Mouse (Mus musculus) embryonic facial prominence, embryonic 10.5 days (tissue): ENCODE results near the gene Abcc6. TPM values are rescaled to one million over a fixed set of nuclear protein-coding genes. Genes with fewer than 3 reads are reported as not detected.

Source experiments
- DNase-seq: peaks from one replicate; pipeline ENCODE4 v3.0.0-alpha.2; 2017; ENCODE audit warnings: low spot score
- H3K27ac ChIP-seq: fragments of 300-500 bp; sonication (generic); replicated peaks from 2 replicates; pipeline ENCODE4 v1.5.1; 2016; ENCODE audit warnings: mild to moderate bottlenecking
- H3K27me3 ChIP-seq: fragments of 300-500 bp; sonication (generic); replicated peaks from 2 replicates; pipeline ENCODE4 v1.6.1; 2016; ENCODE audit warnings: low read depth, mild to moderate bottlenecking; ENCODE audit not compliant: poor library complexity, severe bottlenecking
- H3K36me3 ChIP-seq: fragments of 300-500 bp; sonication (generic); replicated peaks from 2 replicates; pipeline ENCODE4 v1.6.1; 2016; ENCODE audit warnings: mild to moderate bottlenecking, moderate library complexity
- H3K4me1 ChIP-seq: fragments of 300-500 bp; sonication (generic); 2 replicates; pipeline ENCODE4 v1.6.1; 2016
- H3K4me3 ChIP-seq: fragments of 300-500 bp; sonication (generic); 2 replicates; pipeline ENCODE4 v1.5.1; 2016; ENCODE audit warnings: mild to moderate bottlenecking, moderate library complexity
- H3K9me3 ChIP-seq: fragments of 300-500 bp; sonication (generic); 2 replicates; pipeline ENCODE4 v1.6.1; 2016; ENCODE audit warnings: mild to moderate bottlenecking
- WGBS: fragments of 180-500 bp; shearing (Covaris S2); methylation state at CpG from one replicate; pipeline ENCODE4 v1.1.7; 2016; 5-methylcytosine and 5-hydroxymethylcytosine counted together
- polyA plus RNA-seq: library from polyadenylated mRNA; unstranded; fragments of >200 nt; fragmentation: Nextera tagmentation; extraction: Ambion mirVana; gene quantifications from 2 replicates; pipeline ENCODE4 v1.2.1, GENCODE M21; 2016

The Abcc6 gene
- polyA plus RNA-seq, 1 experiment from 2014 or later, result not detected

DNA sequence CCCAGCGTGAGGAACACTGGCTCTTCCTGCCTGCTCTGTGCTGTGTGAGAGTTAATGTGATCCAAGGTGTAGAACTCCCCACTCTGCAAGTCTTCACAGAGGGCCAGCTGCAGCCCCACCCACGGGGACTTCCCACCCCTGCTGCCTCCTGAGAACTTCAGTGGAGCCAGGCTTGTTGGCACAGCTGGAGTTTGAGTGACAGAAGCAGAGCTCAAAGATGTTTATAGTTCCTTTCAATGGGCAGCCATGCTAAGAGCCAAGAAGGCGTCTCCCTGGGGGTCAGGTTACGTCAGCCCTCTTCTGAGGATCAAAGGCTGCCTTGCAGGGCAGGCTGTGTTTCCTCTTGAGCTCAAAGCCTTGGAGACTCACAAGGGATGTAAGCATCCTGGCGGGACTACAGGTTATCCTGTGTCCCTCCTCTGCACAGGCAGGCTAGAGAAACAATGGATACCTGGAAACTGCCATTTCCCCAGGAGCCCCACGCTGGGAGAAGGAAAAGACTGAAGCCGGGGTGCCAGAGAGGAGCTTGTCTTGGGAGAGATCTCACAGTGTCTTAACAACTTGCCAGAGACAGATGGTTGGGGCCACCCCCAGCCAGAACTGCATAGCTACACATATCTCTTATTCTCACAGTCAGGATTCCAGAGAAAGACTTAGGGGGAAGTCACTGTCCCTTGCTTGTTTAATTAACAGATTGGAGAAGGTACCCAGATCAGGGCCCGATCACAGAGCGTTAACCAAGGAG lies 16.7 kb downstream of the Abcc6 start:
- WGBS, result 16% methylated on average over 9 of the region's 9 CpGs
- Histone ChIP-seq H3K4me3 (peak overlapping the region; percentile 11; the same call in 1 of the 2 replicates), H3K4me1 (peaks cover 33% of the 10 kb centered on the region), H3K27ac (peak overlapping the region; percentile 78), H3K27me3 (0 out of 2 replicates have a peak, but pooled peaks cover 1% of the 10 kb centered on the region), H3K36me3 (no peaks in the 10 kb centered on the region), H3K9me3 (no peaks in the 10 kb centered on the region)
- peak; percentile 79 for DNase-seq

DNA sequence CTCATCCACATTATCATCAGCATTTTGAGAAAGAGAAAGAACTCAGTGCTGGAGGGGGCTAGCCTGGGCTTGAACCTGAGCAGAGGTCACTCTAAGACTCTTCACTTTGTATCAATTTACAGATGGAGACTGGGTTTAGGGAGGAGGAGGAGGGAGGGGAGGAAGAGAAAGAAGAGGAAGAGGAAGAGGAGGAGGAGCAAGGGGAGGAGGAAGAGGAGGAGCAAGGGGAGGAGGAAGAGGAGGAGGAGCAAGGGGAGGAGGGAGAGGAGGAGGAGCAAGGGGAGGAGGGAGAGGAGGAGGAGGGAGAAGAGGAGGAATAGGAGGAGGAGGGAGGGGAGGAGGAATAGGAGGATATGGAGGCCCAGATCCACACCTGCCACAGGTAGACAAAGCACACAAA lies 18.0 kb downstream of the Abcc6 start:
- H3K9me3 ChIP-seq, result no peaks in the 10 kb centered on the region
- H3K27ac ChIP-seq, result peak overlapping the region; percentile 78; the same call in 1 of the 2 replicates
- H3K36me3 ChIP-seq, result no peaks in the 10 kb centered on the region
- peaks cover 37% of the 10 kb centered on the region for H3K4me1 ChIP-seq
- 0 out of 2 replicates have a peak, but pooled peaks cover 5% of the 10 kb centered on the region for H3K27me3 ChIP-seq
- no peak overlapping the region for H3K4me3 ChIP-seq
- DNase-seq, result no peak

DNA sequence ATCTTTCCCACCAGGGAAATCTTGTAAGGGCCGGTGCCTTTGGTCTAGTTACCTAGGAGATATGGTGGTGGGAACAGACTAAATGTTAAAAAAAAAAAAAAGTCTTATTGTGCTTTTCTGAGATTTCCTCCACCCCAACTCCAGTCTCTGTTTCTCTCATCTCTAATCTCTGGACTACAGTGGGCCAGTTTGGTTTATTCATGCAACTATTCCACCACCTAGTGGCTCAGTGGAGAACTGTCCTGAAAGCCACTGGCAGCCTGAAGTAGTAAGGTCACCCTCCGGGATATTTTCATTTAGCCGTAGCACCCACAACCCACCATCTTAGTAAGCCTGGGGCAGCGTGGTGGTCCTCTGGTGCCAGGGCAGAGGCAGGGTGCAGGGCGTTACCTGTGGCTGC lies 20.5 kb downstream of the Abcc6 start:
- H3K4me3 ChIP-seq, result no peak overlapping the region
- DNase-seq, result peak; percentile 62
- 23% methylated on average over 5 of the region's 5 CpGs for WGBS

DNA sequence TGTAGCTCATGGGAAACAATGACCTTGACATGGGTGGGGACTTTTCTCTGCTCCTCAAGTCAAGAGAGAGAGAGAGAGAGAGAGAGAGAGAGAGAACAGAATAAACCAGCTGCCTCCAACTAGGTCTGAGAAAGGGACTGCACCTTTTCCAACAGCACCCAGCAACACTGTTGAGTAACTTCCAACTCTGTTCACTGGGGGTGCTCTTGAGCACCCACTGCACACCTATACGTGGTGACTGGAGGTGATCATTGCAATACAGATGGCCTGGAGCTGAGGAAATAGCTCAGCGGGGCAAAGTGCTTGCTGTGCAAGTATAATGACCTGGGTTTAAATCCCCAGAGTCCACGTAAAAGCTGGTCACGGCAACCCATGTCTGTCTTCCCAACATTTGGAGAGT lies 27.4 kb downstream of the Abcc6 start:
- WGBS, result 58% methylated on average over 4 of the region's 4 CpGs
- H3K4me3 ChIP-seq, result no peak overlapping the region
- H3K27me3 ChIP-seq, result no peaks in the 10 kb centered on the region
- H3K27ac ChIP-seq, result no peak overlapping the region
- DNase-seq, result no peak
- peaks cover 11% of the 10 kb centered on the region; the same call in 1 of the 2 replicates for H3K4me1 ChIP-seq
- H3K36me3 ChIP-seq, result no peaks in the 10 kb centered on the region
- no peaks in the 10 kb centered on the region for H3K9me3 ChIP-seq

More for the DNA sequence above, 20.5 kb downstream of the Abcc6 start:
- no peak overlapping the region for H3K27ac ChIP-seq
- no peaks in the 10 kb centered on the region for H3K36me3 ChIP-seq
- 0 out of 2 replicates have a peak, but pooled peaks cover 5% of the 10 kb centered on the region for H3K27me3 ChIP-seq
- no peaks in the 10 kb centered on the region for H3K9me3 ChIP-seq
- peaks cover 48% of the 10 kb centered on the region for H3K4me1 ChIP-seq

DNA sequence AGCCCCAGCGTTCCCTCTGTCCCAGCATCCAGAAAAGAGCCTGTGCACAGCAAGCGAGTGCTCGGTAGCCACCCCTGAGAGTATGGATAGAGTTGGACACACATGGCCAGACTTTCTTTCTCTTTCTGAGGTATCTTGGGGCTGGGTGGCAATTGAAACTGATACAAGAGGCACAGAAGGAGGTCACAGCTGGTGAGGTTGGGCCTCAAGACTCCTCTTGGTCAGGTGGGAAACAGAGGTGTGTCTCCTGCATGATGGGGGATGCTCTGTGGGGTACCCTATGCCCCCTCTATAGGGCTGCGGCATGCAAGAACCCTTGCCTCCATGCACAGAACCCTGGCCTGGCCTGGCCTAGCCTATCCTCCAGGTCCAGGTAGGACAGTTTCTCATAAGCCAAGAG lies 29.5 kb downstream of the Abcc6 start:
- H3K4me3 ChIP-seq, result no peak overlapping the region
- 89% methylated on average over 4 of the region's 4 CpGs for WGBS
- H3K4me1 ChIP-seq, result peaks cover 2% of the 10 kb centered on the region; the same call in 1 of the 2 replicates
- H3K9me3 ChIP-seq, result no peaks in the 10 kb centered on the region
- no peaks in the 10 kb centered on the region for H3K27me3 ChIP-seq
- DNase-seq, result no peak
- H3K27ac ChIP-seq, result no peak overlapping the region
- H3K36me3 ChIP-seq, result no peaks in the 10 kb centered on the region

DNA sequence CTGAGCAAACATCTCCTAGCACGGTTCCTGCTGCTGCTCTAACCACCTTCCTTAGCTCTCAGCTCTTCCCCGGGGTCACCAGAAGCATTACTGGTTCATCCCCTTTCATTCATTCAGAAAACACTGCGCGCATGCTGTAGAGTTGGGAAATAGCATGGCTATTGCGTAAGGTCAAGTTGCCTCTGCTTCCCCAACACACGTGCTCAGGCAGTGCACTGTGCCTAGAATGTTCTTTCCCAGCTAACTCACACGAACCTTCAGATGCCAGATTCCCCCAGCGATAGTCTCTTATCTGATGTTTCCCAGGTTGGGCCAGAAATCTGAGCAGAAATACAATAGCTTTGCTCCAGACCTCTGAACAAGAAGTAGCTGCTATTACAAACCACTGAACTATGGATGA lies 37.6 kb downstream of the Abcc6 start:
- no peak for DNase-seq
- Histone ChIP-seq H3K27me3 (no peaks in the 10 kb centered on the region), H3K27ac (no peak overlapping the region), H3K9me3 (no peaks in the 10 kb centered on the region), H3K36me3 (no peaks in the 10 kb centered on the region), H3K4me3 (no peak overlapping the region), H3K4me1 (no peaks in the 10 kb centered on the region)
- 88% methylated on average over 8 of the region's 8 CpGs for WGBS

DNA sequence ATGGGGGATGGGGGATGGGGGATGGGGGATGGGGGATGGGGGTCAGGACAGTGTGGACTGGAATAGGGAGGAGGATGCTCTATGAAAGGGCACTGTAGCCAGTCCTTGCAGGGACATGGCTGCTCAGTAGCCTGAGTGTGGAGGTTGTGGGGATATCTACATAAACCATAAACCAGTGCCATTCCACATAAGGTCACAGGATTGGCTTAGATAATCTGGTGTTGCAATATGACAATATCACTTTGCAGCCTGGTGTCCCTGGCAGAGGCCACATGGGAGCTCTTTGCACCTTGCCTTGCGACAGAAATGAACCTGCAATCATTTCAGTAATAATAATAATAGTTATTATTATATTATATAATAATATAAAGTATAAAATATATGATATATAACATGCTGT lies 41.8 kb downstream of the Abcc6 start:
- no peak for DNase-seq
- Histone ChIP-seq H3K4me3 (no peak overlapping the region), H3K27ac (no peak overlapping the region), H3K9me3 (no peaks in the 10 kb centered on the region), H3K4me1 (no peaks in the 10 kb centered on the region), H3K27me3 (no peaks in the 10 kb centered on the region), H3K36me3 (no peaks in the 10 kb centered on the region)
- WGBS, result 82% methylated on average over 1 of the region's 1 CpGs

DNA sequence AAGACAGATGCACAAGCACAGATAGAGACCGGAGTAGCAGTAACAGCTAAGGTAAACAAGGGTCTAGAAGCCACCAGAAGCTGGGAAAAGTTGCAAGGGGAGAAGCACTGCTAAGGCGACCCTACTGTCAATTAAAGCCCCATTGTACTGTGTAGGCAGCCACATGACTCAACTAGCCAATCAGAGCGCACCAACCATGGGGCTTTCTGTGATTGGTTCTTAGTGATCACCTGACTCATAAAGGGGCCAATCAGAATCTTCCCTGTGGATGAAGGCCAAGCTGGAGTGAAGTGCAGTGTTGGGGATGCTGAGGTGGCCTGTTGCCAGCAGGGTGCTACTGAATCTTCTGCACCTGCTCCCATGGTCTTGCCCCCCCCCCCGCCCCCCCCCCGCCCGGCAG lies 43.2 kb downstream of the Abcc6 start:
- H3K27ac ChIP-seq, result no peak overlapping the region
- no peak overlapping the region for H3K4me3 ChIP-seq
- no peaks in the 10 kb centered on the region for H3K36me3 ChIP-seq
- H3K27me3 ChIP-seq, result no peaks in the 10 kb centered on the region
- no peaks in the 10 kb centered on the region for H3K9me3 ChIP-seq
- 82% methylated on average over 6 of the region's 6 CpGs for WGBS
- DNase-seq, result no peak
- no peaks in the 10 kb centered on the region for H3K4me1 ChIP-seq

DNA sequence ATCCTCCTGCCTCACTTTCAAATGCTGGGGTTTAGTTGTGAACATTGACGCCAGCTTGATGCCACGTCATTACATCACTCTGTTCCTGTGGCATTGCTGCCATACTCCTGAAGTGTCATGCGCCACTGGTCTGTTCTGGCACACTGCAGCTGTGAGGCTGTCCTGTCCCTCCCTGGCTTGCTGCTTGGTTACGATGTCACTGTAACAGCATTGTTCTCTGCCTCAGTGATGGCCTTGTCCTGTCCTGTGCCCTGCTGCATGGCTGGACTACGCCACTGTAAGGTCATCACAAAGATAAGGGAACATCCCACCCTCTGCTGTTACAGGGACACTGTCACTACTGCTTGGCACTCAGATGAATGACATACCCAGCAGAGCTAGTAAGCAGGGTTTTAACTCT lies 48.5 kb downstream of the Abcc6 start:
- 83% methylated on average over 5 of the region's 5 CpGs for WGBS
- DNase-seq, result no peak
- Histone ChIP-seq H3K27me3 (no peaks in the 10 kb centered on the region), H3K4me3 (no peak overlapping the region), H3K4me1 (no peaks in the 10 kb centered on the region), H3K9me3 (no peaks in the 10 kb centered on the region), H3K27ac (no peak overlapping the region), H3K36me3 (no peaks in the 10 kb centered on the region)

DNA sequence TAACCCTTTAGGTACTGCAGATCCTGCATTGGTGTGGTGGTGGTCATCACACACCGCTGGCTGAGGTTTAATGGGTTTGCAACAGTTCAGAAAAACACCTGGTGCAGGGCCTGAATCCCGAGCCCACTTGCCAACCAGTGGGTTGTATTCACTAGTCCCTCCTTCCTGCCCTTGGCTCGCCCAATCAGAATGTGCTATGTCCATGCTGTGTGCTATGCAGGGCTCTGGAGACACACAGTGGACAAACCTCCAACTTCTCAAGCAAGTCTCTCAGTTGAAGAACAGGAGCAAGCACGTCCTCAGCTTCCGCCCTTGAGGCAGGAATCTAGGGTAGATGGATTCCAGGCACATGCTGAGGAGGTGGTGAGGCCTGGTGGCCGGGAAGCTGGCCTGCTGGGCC lies 55.6 kb downstream of the Abcc6 start:
- Histone ChIP-seq H3K27ac (no peak overlapping the region), H3K27me3 (no peaks in the 10 kb centered on the region), H3K4me1 (no peaks in the 10 kb centered on the region), H3K9me3 (no peaks in the 10 kb centered on the region), H3K4me3 (no peak overlapping the region), H3K36me3 (no peaks in the 10 kb centered on the region)
- DNase-seq, result no peak
- 73% methylated on average over 6 of the region's 6 CpGs for WGBS

DNA sequence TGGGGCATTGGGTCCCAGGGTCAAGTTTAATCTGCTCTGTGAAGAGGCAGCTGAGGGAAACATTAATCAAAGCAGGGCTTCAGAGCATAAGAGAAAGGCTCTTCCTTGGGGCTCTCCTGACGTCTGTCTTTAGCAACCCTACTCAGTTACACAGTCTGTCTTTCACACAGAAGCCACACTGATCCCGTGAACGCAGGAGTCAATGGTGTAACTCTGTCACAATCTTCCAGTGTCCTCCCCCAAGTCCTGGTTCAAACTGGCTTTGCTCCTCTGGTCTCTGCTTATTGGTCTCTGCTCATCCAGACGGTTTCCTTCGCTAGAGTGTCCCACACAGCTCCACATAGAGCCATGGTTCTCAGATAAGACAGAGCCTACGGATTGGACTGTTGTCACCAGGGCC lies 56.0 kb downstream of the Abcc6 start:
- no peaks in the 10 kb centered on the region for H3K27me3 ChIP-seq
- DNase-seq, result no peak
- no peak overlapping the region for H3K4me3 ChIP-seq
- H3K9me3 ChIP-seq, result no peaks in the 10 kb centered on the region
- H3K36me3 ChIP-seq, result no peaks in the 10 kb centered on the region
- 70% methylated on average over 6 of the region's 6 CpGs for WGBS
- no peak overlapping the region for H3K27ac ChIP-seq
- H3K4me1 ChIP-seq, result no peaks in the 10 kb centered on the region

DNA sequence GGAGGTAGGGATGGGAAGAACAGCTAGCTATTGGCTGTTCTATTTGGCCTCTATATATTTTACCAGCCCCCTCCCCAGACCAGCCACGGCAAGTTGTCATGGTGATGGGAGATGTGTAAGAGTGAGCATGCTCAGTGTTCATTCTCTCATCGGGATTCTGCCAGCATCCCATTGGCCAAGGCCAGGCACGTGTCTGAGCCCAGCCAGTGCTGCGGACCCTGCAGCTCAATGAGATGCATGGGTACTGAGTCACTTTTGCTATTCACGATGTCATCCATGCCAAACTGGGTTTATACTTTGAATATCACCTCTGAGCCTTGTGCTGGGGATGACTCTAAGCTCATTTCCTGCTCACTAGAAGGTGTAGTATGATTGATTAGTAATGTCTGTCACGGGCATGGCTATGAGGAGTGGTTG lies 56.8 kb downstream of the Abcc6 start:
- Histone ChIP-seq H3K4me3 (no peak overlapping the region), H3K27me3 (no peaks in the 10 kb centered on the region), H3K4me1 (no peaks in the 10 kb centered on the region), H3K9me3 (no peaks in the 10 kb centered on the region), H3K36me3 (no peaks in the 10 kb centered on the region), H3K27ac (no peak overlapping the region)
- WGBS, result 88% methylated on average over 6 of the region's 6 CpGs
- DNase-seq, result no peak

DNA sequence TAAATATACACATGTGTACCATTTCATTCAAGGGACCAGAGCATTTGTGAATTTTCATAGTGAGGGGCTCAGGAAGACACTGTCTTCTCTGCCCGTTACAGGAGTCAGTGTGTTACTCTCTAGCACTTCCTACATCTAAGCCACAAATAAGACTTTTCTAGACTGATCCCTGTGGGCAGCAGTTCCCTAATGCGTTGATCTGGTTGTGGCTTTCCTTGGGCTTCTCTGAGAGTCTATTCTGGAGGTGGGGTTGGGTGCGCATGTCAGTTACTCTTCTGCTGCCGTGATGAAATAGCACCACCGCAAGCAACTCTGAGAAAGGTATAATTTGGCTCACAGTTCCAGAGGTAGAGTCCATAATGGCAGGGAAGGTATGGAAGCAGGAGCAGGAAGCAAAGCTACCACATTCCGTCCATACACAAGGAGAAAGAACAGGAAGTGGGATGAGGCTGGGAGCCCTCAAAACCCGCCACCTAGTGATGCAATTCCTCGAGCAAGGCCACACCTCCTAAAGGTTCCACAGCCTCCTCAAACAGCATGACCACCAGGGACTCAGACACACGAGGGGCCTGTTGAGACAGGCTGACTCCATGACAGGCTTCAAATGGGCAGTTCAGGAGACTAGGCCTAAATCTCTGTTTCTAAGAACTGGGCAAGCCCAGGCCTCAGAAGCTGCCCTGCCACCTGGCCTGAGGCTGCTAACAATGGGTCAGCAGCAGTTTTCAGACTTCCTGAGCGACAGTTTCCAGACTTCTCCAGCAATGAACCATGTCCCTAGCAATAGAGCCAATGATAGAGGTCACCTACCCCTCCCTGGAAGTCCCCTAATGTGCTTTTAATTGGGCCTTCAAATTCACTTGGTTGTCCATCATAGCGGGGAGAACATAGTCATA lies 58.0 kb downstream of the Abcc6 start:
- no peak overlapping the region for H3K4me3 ChIP-seq
- H3K27me3 ChIP-seq, result no peaks in the 10 kb centered on the region
- 83% methylated on average over 11 of the region's 11 CpGs for WGBS
- no peak for DNase-seq
- no peaks in the 10 kb centered on the region for H3K4me1 ChIP-seq
- no peaks in the 10 kb centered on the region for H3K9me3 ChIP-seq
- H3K36me3 ChIP-seq, result no peaks in the 10 kb centered on the region
- no peak overlapping the region for H3K27ac ChIP-seq
